Mouse (Mus musculus) layer of hippocampus, adult 8-10 months (tissue): ENCODE data around the gene Cbx2. TPM values are rescaled to one million over a fixed set of nuclear protein-coding genes. Genes with fewer than 3 reads are reported as not detected.

Experiments used
- DNase-seq, 2 experiments: peaks; one replicate each; pipeline ENCODE4 v3.0.0; 2022; ENCODE audit warnings: low spot score in 2 of 2
- total RNA-seq, 4 experiments: library from RNA; stranded (reverse); gene quantifications; 2 replicates each; pipeline ENCODE4 v1.2.4; 2022

Gene Cbx2
- total RNA-seq, 4 experiments from 2014 or later: 1.7 to 3.9 (median 2.4) TPM

DNA sequence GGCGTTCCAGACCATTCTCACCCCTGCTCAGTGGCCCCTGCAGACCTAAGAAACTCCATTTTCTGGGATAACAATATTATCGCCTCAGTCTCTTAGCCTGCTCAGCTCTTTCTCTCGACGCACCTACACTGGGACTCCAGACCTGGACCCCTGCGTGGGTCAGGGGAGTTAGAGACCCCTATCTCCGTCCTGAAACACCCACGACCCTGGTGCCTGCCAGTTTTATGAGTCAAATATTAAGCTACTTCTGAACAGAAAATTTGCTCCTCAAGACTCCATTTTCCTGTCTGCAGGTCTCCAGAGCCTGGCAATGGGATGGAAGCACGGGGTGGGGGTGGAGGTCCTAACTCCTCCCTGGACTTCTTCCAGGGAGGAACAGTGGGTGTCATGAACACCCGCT, 34.5 kb downstream of the Cbx2 start:
- DNase-seq: no peak

- DNase-seq: no peak
Measured at GRCm38 (mm10) chr11:119058041-119058995, 35.6 kb downstream of the Cbx2 start.

DNA sequence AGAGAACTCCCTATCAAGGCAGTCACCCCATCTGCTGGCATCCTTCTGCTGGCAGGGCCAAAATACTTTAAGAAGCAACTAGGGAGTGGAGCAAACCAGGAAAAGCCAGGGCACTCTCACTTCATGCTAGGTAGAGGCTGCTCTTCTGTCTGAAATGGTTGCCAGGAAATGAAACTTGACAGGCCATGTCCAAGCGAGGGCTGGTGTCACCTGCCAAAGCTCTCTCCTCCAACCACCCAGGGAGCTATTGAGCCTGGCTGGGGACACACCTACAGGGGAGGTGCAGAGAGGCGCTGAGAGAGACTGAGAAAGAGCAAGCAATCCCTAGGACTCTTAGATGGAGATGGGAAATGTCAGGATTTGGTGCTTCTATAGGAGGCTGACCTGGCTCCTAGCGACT, 36.5 kb downstream of the Cbx2 start:
- DNase-seq: no peak

GRCm38 (mm10) chr11:119066841-119067240, 44.1 kb downstream of the Cbx2 start:
- no peak for DNase-seq

GRCm38 (mm10) chr11:119072239-119072638, 49.5 kb downstream of the Cbx2 start:
- DNase-seq: no peak

DNA sequence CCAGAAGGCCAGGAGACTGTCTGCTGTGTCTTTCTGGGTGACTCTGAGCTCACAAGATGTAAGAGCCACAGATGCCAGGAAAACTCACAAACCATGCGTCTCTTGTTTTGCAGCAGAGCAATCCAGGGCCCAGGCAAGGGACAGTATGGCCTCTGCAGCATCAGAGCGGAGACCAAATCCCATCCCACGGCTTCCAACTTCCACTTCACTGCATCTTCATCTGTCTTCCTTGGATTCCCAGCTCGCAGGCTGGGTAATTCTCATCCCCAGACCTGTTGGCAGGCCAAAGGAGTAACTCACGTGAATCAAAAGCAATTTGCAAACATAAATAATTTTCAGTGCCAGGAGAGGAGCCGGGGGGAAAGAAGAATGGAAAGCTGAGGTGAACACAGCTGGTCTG, 50.2 kb downstream of the Cbx2 start:
- DNase-seq: no peak

- DNase-seq: no peak
Measured at GRCm38 (mm10) chr11:119073876-119074433, 51.2 kb downstream of the Cbx2 start.

DNA sequence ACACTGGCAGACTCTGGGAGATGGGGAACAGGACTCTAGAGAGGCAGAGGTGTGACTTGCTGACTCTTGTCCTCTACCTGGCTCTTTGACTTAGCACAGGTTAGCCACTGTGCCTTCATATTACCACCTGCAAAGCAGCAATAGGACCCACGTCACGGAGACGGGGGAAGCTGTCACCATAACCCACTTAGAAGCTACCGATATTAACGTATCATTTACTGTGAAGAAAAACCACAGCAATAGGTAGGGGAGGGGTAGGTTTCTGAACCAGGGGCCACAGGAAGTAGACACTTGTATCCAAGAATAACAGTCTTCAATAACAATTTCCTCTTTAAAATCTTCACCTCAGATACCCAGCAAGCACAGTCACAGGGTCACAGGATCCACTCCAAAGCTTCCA, 53.0 kb downstream of the Cbx2 start:
- DNase-seq: no peak

GRCm38 (mm10) chr11:119077755-119078154, 55.0 kb downstream of the Cbx2 start:
- DNase-seq: no peak

DNA sequence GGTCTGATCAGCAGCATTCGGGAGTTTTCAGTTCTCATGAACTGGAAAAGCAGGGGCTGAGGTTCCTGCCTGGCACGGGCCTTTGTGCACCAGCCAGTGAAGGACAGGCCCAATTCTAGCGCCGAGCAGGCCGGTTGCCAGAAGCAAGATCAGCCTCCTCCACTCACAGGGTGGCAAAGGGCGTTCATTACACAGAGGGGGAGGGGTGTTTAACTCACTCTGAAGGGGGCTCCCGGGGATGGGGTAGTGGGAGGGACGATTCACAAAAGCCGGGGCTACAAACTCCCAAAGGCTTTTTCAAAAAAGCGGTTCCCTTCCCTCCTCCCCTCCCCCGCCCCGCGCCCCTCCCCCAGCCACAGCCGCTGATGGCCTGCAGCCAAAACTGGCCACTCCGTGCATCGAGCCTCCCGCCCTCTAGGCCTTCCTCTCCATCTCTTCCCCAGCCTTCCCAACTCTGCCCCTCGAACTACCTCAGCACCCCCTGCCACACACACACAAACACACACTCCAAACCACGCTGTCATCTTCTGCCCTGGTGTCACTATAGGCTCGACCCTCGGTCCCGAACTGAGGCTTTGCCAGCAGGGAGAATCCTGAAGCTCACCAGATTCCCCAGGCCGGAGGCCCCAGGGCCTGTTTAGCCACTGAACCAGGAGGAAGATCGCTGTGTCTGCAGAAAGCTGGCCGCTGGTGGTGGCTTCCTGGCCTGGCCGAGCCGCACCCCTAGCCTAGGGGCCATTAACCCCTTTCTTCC, 56.1 kb downstream of the Cbx2 start:
- no peak for DNase-seq

GRCm38 (mm10) chr11:119079445-119079837, 56.7 kb downstream of the Cbx2 start:
- DNase-seq: no peak

DNA sequence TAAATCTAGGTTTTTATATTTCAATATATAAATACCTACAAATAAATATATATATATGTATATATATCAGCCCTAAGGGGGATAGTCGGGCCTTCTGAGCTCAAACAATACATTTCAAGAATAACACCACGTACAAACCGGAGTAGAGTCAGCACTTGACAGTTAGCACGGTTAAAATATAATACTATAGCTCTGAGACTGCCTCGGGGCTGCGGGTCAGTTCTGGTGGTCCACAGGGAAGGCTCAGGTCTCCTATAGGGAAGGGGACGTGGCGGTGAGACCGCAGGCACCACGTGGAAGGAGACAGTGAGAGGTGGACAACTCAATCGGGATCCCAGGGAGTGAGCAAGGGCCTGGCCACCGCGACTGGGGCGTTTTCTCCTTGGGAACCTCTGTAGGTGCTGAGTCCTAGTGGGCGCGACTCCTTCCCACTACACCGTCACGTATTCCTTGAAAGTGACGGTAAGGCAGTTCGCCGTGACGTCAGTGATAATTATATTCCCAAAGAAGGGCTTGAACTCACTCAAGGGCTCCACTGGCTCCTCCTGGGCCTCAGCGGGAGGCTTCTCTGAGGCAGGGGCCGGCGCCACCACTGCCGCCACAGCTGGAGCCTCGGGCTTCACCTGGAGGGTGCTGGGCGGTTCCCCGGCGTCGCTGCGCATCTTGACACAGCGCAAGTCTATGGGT, 57.8 kb downstream of the Cbx2 start:
- DNase-seq: no peak

Other genes starting within 250 kb of the Cbx2 start
- 100 to 1,000 TPM; 229 to 281 (median 270) TPM for gene Rbfox3, start 111.4 kb upstream of the Cbx2 start, total RNA-seq
- not detected for gene Enpp7, start 34.8 kb upstream of the Cbx2 start, total RNA-seq
- gene Cbx8, start 18.0 kb downstream of the Cbx2 start, total RNA-seq: 10 to 100 TPM in 2 of 4 experiments, 1 to 10 TPM in 2; 6.9 to 11.9 (median 9.6) TPM
- gene Cbx4, start 63.3 kb downstream of the Cbx2 start, total RNA-seq: 10 to 100 TPM; 40.7 to 47.2 (median 44.0) TPM
- gene Tbc1d16, start 205.5 kb downstream of the Cbx2 start, total RNA-seq: 10 to 100 TPM; 35.4 to 39.4 (median 36.7) TPM
- gene Ccdc40, start 205.6 kb downstream of the Cbx2 start, total RNA-seq: 1 to 10 TPM; 1.6 to 3.1 (median 2.4) TPM
- gene Gaa, start 244.9 kb downstream of the Cbx2 start, total RNA-seq: 100 to 1,000 TPM; 336 to 359 (median 339) TPM